Mouse (Mus musculus) left cerebral cortex, postnatal 10 days (tissue): ENCODE results near the gene Snx5. TPM values are rescaled to one million over a fixed set of nuclear protein-coding genes. Genes with fewer than 3 reads are reported as not detected.

ENCODE experiments used
- DNase-seq, 2 experiments: peaks; one replicate each; pipeline ENCODE4 v3.0.0; 2021 to 2022; ENCODE audit warnings: low spot score in 2 of 2, mixed read lengths in 1 of 2; ENCODE audit errors: extremely low spot score in 1 of 2
- intact Hi-C: fragments of 180-260 bp; cut with DNase I; formaldehyde crosslinking; loops from one replicate; pipeline ENCODE4 v1.15.1; 2025
- total RNA-seq, 2 experiments: library from RNA; stranded (reverse); gene quantifications; 2 replicates each; pipeline ENCODE4 v1.2.3; 2021

Gene Snx5
- total RNA-seq, 2 experiments from 2014 or later: 63.2 to 63.9 TPM

DNA sequence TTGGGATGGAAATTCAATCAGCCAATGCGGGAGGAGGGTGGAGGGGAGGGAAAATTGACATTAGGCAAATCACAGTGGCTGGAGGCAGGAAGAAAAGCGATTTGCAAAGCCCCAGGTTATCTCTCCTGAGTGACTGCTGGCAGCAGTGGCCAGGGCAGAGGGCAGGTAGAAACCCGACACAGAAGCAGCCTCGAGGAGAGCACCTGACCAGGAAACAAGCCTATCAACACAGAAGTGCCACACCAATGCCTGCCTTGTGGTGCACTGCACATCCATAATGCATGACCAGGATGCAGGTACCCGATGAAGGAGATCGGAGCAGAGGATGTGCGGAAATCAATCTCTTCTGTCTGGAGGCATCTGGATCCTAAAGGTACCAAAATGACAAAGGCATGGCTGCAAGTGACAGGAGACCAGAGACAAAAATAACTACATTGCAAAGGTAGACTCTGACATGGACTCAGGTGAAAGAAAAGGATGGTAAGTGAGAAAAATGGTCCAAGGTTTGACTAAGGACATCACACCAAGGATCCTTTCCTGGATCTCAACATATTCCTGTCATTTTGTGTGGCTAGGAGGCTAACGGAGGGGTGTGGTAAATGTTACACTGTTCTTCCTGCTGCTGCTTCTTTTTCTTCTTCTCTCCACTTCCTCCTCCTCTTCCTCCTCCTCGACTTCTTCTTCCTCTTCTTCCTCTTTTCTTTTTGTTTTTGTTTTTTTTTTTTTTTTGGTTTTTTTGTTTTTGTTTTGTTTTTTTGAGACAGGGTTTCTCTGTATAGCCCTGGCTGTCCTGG lies 33.7 kb downstream of the Snx5 start:
- intact Hi-C loops: no loop called here
- no peak for DNase-seq

DNA sequence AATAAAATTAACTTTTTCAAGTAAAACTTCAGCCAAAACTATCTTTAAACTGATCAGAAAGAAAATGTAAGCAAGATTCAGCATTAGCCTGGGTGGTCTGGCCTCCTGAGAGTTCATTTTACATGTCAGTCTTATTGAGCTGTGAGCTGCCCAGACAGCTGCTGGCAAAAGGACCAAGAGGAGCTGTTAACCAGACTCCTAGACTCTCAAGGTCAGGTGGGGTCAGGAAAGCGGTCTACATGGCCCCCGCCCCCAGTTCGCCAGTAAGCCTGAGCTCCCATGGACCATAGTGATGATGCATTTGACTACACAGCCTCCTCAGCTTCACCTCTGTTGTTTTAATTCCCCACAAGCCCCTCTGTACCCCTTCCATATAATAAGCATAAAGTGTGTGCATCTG lies 34.9 kb downstream of the Snx5 start:
- no peak for DNase-seq
- intact Hi-C loops: no loop called here

DNA sequence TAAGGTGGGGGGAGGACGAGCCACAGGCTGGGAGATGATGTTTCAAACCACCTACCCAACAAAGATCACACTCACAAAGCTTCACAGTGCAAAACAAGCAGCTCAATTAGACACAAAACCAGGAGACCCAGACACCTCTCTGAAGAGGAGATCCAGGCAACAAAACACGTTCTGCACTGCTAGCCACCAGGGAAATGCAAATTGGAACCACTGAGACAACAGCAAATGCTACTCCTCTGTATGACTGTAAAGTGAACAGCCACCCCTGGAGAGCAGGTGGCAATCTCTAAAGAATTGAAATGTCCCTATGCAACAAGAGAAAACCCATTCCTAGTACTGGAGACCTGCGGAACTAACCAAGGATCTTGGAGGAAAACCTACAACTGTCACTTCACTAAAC lies 37.2 kb downstream of the Snx5 start:
- intact Hi-C loops: no loop called here
- no peak for DNase-seq

DNA sequence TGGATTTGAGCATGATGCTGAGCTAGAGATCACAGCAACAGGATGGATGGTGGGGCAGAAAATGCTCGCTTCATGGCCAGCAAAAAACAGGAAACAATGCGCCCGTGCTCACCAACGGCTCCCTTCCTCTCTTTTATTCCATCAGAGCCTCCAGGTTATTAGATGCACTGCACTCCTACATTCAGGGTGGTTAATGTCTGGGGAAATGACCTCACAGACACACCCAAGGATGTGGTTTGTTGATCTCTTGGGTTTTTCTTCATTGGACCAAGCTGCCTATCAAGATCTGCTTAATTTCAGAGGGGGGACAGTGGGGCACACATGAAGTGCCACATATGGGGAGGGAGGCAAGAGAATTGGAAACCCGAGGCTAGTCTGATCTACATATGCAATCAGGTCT lies 39.6 kb downstream of the Snx5 start:
- DNase-seq: no peak
- intact Hi-C loops: no loop called here

DNA sequence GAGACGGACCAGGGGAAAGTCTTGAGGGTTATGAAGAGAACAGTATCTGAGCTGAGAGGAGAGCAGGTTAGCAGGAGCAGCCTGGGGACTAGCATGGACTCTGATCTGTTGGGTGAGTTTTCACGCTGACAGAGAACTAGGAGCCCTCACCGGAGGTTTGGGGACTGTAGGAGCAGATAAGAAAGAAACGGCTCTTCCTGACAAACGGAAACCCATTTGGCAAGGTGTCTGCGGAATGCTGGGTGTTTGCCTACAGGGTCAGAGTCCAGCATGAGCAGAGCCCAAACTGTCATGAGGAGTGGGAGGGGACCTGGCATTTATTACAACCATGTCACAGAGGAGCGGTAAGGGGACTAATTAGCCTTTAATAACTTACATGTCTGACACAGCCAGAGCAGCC lies 40.2 kb downstream of the Snx5 start:
- intact Hi-C loops: no loop called here
- DNase-seq: no peak

DNA sequence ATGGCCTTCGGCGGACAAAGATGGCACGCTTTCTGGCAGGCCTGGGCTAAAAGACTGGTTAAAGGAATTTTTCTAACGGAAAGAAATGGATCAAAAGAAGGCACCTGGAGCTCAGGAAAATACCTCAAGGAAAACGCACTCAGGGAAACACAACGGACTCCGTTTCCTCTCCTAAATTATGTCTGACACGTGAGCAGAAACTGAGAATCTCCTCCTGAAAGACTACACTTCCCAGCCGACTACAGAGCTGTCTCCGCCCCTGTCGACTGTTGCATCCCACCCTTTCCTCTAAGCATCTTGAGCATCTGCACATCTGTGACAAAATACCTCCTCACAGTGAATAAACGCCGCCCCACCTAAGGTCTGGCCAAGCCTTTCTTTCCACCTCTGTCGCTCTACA lies 41.1 kb downstream of the Snx5 start:
- intact Hi-C loops: no loop called here
- DNase-seq: no peak

DNA sequence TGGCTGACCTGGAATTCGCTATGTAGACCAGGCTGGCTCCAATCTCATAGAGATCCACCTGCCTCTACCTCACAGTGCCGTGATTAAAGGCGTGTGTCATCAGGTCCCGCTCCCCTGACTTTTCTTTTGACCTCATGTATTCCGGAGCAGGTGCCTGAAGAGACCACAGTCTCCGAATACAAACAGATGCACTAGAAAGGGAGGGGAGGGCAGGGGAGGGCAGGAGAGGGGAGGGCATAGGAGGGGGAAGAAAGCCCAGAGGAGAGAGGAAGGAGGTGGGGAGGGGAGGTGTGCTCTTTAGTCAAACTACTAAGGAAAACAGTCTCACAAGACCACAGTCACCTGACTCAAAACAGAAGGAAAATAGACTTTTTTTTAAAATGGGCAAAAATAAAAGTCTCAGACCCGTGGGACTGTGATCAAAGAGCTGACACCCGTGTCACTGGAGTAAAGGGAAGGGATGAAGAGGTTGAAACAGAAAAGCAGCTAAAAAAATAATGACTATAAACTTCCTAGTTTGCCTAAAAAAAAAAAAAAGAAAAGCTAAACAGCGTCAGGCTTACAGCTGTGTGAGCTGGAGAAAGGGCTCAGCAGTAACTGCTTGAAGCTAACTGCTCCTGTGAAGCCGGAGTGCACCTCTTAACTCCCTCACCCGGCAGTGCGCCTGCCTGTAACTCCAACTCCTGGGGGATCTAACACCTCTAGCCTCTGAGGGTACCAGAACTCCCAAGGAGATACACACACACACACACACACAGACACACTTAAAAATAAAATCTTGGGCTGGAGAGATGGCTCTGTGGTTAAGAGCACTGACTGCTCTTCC lies 42.0 kb downstream of the Snx5 start:
- intact Hi-C loops: no loop called here
- no peak for DNase-seq

DNA sequence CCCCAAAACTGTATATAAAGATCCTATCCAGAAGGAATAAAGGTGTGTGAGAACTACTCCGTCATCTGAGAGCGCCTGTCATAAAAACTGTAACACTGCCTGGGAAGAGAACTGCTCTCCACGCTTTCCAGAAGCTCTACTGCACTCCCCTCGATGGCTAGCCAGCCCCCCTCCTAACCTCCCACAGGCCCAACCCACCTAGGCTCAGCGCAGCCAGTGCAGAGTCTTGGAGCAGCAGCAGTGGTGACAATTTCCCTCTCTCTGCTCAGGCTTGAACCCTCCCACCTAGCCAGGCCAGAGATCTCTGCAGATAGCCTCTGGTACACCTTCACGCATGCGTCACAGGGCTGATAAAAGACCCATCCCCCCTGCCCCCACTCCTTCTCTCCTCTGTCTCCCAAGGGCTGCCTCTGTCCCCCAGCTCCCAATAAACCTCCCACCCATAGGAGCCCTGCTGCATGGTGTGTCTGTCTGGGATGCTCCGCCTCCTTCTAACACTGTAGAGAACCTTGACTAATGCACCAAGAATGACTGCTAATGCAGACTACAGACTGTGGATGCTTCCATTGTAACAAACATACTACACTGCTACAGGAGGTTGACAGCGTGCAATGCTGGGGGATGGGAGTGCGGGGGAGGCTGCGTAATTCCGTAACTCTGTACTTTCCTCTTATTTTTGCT lies 43.7 kb downstream of the Snx5 start:
- no peak for DNase-seq
- intact Hi-C loops: no loop called here

DNA sequence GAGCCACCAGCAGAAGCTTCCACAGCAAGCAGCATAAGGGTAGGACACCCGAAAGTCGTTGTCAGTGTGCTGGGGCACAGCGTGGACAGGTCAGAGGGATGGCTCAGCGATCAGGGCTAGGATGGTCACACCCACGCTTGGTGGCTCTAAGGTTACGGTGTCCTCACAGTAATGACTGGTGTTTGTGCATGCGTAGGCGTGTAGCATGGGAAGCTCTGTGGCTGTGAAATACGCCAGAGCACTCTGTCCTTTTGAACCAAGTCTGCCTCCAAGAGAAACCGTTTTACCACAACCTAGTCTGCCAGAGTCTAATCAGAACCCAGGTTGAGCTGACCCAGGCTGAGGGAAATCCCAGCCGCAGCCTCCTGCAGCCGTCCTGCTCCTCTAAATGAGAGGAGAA lies 46.4 kb downstream of the Snx5 start:
- no peak for DNase-seq
- intact Hi-C loops: no loop called here

DNA sequence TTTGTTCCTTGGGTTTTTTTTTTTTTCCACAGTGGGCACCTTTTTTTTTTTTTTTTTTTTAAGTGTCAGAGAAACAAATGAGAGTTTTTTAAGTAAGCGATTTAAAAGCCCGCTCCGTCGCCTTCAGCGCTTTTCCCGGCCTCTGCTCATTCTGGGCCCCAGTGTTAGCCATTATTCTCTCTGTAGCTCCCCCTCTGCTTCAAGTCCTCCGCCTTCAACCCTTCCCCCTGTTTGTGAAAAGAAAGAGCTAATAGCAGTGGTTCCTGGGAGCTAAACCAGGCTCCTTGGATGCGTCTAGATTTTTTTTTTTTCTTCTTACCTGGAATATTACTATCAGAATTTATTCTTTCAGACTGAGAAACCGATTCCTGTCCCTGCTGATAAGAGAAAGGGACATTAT lies 55.1 kb downstream of the Snx5 start:
- intact Hi-C loops: loop anchor here (5.0 kb wide), 1 partner anchor 348 kb away; no protein-coding TSS in a partner anchor
- DNase-seq: no peak

DNA sequence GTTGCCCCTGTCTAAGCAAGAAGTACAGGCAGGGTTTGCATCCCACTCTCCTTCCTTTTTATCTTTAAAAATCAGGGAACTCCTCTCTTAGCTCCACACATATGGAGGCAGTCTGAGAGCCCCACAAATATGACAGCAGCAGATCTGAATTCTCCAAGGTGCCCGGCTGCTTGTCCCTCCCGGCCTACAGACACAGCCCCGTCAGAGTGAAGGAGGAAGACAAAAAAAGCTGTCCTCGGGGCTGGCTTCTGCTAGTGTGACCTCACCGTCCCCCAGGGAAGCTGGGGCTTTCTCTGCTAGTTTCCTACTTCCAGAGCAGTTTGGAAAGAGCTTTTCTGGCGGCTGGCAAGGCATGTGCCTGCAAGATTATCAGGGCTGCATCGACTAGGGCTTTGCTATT lies 55.5 kb downstream of the Snx5 start:
- DNase-seq: peak; percentile 13 to 49
- intact Hi-C loops: loop anchor here (5.0 kb wide), 1 partner anchor 348 kb away; no protein-coding TSS in a partner anchor

DNA sequence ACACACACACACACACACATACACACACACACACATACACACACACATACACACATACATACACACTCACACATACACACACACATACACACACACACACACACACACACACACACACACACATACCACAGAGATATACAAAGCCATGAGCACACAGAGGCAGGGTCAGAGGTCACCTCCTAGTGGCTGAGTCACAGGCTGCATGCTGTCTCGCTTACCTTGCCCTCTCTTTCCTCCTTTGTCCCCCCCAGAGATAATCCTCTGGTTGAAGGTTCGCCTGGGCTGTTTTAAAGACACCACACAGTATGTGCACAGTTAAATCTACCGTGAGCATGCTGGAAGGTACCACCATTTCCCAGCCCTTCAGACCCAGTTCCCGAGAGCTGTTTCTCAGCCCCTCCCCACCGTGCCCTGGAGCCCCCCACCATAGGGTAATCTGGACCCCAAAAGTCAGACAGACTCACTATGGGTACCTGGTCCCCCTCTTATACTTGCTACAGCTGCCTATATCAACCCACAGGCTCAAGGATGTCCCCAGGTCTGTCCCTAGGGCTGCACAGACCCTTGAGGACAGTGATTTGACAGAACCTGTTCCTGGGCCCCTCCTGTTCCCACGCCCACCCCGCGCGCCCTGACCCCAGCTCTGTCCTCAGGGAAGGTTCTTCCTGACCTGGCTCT lies 56.1 kb downstream of the Snx5 start:
- intact Hi-C loops: loop anchor here (5.0 kb wide), 1 partner anchor 347 kb away; no protein-coding TSS in a partner anchor
- no peak for DNase-seq

DNA sequence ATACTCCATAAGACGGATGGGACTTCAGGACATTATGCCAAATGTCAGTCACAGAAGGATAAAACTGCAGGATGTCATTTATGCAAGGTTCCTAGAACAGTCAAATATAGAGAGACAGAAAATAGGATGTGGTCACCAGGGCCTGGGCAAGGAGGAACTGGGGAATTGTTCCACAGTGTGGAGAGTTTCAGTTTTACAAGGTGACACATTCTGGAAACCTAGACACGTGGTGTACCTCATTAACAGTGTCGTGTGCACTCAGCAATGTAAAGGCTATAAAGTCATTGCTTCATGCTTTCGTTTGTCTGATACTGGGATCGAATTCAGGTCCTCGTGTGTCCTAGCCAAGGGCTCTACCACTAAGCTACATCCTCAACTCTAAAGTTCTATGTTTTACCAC lies 56.9 kb downstream of the Snx5 start:
- intact Hi-C loops: no loop called here
- no peak for DNase-seq

DNA sequence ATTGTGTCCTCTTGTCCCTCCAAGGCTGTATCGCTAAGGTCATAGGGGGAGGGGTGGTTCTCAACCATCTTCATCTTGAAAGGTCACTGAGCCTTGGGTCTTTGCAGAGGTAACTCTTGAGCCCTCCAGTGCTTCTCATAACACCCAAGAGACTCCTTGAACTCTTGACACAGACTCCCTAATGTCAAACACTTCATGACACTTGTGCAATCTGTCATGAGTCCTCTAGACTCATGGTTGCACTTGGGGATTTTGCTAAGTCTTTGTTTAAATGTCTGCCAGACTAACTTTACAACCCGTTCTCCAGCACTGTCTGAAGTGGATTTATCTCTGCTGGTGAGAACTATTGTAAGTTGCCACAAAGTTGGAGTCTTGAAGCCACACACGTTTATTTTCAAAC lies 61.3 kb downstream of the Snx5 start:
- intact Hi-C loops: no loop called here

DNA sequence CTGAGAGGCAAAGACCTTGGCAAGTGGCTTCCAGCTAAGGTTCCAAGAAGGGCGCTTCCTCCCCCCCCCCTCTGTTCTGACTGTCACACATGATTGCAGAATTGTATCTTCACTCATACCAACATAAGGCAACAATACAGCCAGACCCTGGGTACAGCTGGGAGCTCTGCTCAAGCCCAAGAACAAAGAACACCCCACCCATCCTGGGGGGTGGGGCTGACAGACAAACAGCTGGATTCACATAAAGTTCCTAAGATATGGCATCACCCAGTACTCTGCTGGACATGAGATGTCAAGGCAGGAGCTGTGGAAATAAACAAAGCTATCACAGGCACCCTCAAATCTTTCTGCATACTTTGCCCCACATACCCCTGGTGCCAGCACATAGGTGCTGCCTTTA lies 63.3 kb downstream of the Snx5 start:
- DNase-seq: no peak
- intact Hi-C loops: no loop called here

More for the DNA sequence above, 61.3 kb downstream of the Snx5 start:
- no peak for DNase-seq

DNA sequence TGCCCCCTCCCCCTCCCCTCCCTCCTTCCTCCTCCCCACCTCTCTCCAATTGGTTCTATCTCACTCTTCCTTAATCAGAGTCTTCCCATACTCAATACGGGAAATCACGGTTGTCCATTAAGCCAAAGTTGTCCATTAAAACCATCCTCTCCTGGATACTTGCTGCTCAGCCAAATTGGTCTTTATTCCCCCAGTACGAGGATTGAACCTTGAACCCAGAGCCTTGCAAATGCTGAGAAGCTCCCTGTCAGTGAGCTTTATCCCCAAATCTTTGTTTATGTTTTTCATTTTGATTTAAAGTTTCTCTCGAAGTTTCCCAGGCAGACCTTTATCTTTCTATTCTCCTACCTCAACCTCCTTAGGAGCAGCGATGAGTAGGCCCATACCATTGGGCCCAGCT lies 67.7 kb downstream of the Snx5 start:
- intact Hi-C loops: no loop called here
- DNase-seq: no peak

DNA sequence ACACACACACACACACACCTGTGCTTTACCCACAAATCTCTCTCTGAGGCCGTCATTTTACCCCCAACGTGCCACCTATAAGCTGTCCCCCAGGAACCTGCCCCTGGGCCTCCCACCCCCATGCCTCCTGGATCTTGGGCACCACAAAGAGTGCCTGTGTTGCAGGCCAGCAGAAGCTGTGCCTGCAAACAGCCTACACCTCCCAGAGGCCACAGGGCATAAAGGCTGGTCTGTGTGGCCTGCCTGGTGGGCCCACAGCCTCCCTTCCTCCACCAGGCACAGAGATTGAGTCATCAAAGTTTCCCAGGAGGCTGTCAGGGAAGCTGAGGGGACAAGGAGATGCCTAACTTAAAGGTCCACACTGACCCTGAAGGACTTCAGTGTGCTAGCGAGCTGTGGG lies 68.1 kb downstream of the Snx5 start:
- intact Hi-C loops: no loop called here
- DNase-seq: no peak

DNA sequence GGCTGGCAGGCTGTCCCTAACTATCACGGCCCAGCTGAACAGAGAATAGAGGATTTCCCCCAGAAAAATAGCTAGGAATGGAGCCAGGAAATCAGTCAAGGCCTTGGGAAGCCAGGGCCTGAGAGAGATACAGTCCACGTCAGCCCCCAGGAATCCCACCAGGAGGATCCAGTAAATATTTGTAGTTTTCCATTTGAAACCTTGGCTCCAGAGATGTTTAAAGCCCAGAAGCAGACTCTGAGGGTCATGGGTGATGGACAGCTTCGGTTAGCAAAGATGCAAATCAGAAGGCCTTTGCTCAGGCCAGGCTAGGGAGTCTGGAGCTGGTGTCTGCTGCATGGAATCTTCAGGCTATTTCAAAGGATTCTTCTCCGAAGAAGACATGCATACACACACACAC lies 68.6 kb downstream of the Snx5 start:
- no peak for DNase-seq
- intact Hi-C loops: no loop called here
